Mouse (Mus musculus): ENCODE measurements around the gene Kcnh6.

Gene Kcnh6

GRCm38 (mm10) chr11:106061311-106061710, 53.4 kb downstream of the Kcnh6 start:
- DNase-seq (ENCODE audit: low read depth, low spot score): no peak

- no peak for DNase-seq (ENCODE audit: low read depth, low spot score)
Measured at GRCm38 (mm10) chr11:106063756-106064155, 55.8 kb downstream of the Kcnh6 start.

GRCm38 (mm10) chr11:106065073-106065922, 57.4 kb downstream of the Kcnh6 start:
- no peak for DNase-seq (ENCODE audit: low read depth, low spot score)

- peak; percentile 89 for DNase-seq (ENCODE audit: low read depth, low spot score)
Measured at GRCm38 (mm10) chr11:106065923-106066571, 58.1 kb downstream of the Kcnh6 start, which contains the start of gene Taco1. Gene Taco1 (plus strand): TSS chr11:106066061.

GRCm38 (mm10) chr11:106066616-106067015, 58.7 kb downstream of the Kcnh6 start:
- DNase-seq (ENCODE audit: low read depth, low spot score): peak; percentile 15

GRCm38 (mm10) chr11:106073774-106074173, 65.8 kb downstream of the Kcnh6 start:
- DNase-seq (ENCODE audit: low read depth, low spot score): no peak

GRCm38 (mm10) chr11:106076321-106076720, 68.4 kb downstream of the Kcnh6 start:
- peak; percentile 39 for DNase-seq (ENCODE audit: low read depth, low spot score)
